Mouse (Mus musculus): Measurements from ENCODE around the gene Ksr1. TPM values are rescaled to one million over a fixed set of nuclear protein-coding genes. Genes with fewer than 3 reads are reported as not detected.

Ksr1 gene
- polyA plus RNA-seq, 1 experiment: 4.6 TPM

DNA sequence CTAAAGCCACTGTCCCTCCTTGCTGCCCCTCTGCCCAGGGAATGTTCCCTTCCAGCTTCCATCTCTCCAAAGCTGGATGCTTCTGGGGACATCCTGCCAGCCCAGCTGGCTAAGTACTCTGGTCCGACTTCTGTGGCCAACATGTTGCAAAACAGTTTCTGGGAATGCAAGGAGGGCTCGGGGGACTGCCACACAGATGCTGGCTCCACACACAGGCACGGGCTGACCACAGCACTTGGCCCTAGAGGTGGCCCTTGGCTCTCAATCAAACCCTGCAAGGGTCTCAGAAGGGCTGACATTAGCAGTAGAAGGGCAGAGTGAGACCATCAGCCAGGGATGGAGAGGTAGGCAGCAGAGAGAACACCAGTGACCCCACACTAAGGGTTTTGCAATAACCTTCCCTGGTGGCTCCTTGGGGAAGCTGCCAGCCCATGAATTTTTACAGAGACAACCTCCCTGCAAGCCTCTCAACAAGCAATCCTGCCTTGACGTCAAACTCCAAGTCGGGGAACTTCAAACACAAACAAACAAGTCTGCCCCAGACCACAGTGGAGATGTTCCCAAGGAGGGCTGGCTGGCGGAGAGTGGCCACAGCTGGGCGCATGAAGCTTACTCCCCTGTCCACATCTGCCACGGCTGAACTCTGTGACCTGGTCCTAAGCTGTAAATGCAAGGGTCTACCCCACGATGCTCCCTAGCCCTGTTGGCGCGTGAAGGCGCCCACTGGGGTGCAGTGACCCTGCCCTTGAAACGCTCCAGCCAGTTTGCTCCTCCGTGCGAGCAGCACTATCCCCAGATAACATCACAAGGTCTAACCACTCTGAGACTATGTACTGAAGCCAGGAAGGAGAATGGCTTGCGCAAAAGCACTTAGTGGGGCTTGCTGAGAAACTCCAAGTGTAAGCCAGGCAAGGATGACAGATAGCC is 65.0 kb downstream of the Ksr1 start:
- H3K27ac ChIP-seq (replicated peaks; ENCODE audit: low read depth, low read length): peak overlapping the region; percentile 57

DNA sequence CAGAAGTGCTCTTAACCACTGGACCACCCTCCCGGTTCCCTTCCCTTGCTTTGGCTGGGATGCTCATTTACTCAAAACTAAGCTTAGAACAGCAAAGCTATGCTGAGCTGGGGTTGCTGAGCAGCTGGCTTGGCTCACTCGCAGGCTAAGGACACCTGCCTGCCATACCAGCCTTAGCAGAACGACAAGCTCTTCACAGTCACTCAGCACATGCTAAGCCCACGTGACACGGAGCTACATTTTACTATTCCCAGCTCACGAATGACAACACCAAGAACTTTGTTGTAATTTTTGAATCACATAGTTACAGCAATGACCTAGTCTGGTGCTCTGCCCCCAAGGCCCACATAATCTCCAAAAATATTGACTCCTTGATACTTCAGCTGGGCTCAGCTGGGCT is 66.1 kb downstream of the Ksr1 start:
- Histone ChIP-seq H3K4me3 (ENCODE audit: insufficient read depth, low read depth, low read length) (no peak overlapping the region), H3K27ac (replicated peaks; ENCODE audit: low read depth, low read length) (no peak overlapping the region), H3K4me1 (ENCODE audit: control insufficient read depth, insufficient read depth, insufficient read length, low read length) (peaks cover 35% of the 10 kb centered on the region)

More for the DNA sequence above, 65.0 kb downstream of the Ksr1 start:
- Histone ChIP-seq H3K4me3 (ENCODE audit: insufficient read depth, low read depth, low read length) (no peak overlapping the region), H3K4me1 (ENCODE audit: control insufficient read depth, insufficient read depth, insufficient read length, low read length) (peaks cover 30% of the 10 kb centered on the region)

- Histone ChIP-seq H3K4me3 (ENCODE audit: insufficient read depth, low read depth, low read length) (no peak overlapping the region), H3K4me1 (ENCODE audit: control insufficient read depth, insufficient read depth, insufficient read length, low read length) (peaks cover 28% of the 10 kb centered on the region), H3K27ac (replicated peaks; ENCODE audit: low read depth, low read length) (no peak overlapping the region)
Measured at GRCm38 (mm10) chr11:79076484-79076883, 69.7 kb downstream of the Ksr1 start.

GRCm38 (mm10) chr11:79075044-79075443 is 71.2 kb downstream of the Ksr1 start:
- peaks cover 35% of the 10 kb centered on the region for H3K4me1 ChIP-seq (ENCODE audit: control insufficient read depth, insufficient read depth, insufficient read length, low read length)
- H3K27ac ChIP-seq (replicated peaks; ENCODE audit: low read depth, low read length): no peak overlapping the region
- no peak overlapping the region for H3K4me3 ChIP-seq (ENCODE audit: insufficient read depth, low read depth, low read length)

DNA sequence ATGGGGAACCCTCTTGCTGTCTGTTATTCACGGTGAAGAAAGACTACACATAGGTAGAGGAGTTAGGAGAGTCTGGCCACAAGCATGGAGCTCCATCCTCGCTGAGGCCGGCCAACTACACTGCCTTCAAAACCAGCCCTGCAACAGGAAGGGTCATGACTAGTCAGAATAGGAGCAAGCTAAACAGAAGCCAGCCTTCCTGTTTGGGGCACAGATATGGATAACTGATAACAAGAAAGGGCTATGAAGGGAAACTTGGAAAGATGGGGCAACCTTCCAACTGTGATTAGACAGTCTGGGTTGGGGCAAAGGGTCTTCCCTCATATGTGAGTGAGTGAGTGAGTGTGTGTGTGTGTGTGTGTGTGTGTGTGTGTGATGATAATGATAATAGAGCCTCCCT is 71.6 kb downstream of the Ksr1 start:
- H3K27ac ChIP-seq (replicated peaks; ENCODE audit: low read depth, low read length): no peak overlapping the region
- H3K4me3 ChIP-seq (ENCODE audit: insufficient read depth, low read depth, low read length): no peak overlapping the region
- peaks cover 37% of the 10 kb centered on the region for H3K4me1 ChIP-seq (ENCODE audit: control insufficient read depth, insufficient read depth, insufficient read length, low read length)

DNA sequence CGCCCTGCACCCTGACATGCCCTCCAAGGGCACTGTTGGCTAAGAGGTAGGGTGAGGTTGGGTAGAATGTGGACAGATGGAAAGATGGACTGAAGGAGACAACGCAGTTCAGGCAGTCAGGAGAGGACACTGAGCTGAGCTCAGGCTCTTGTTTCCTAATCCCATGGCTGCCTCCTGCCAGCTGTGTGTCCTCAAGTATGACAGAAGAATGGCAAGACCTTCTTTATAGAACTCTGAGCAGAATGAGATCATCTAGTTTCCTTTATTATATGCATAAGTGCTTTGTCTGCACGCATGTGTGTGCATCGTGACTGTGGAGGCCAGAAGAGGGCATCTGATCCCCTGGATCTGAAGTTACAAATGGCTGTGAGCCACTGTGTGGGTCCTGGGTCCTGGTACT is 72.6 kb downstream of the Ksr1 start:
- H3K27ac ChIP-seq (replicated peaks; ENCODE audit: low read depth, low read length): no peak overlapping the region
- no peak overlapping the region for H3K4me3 ChIP-seq (ENCODE audit: insufficient read depth, low read depth, low read length)
- H3K4me1 ChIP-seq (ENCODE audit: control insufficient read depth, insufficient read depth, insufficient read length, low read length): peaks cover 37% of the 10 kb centered on the region

GRCm38 (mm10) chr11:79072108-79072507 is 74.1 kb downstream of the Ksr1 start:
- H3K27ac ChIP-seq (replicated peaks; ENCODE audit: low read depth, low read length): peak overlapping the region; percentile 80
- H3K4me1 ChIP-seq (ENCODE audit: control insufficient read depth, insufficient read depth, insufficient read length, low read length): peaks cover 37% of the 10 kb centered on the region
- H3K4me3 ChIP-seq (ENCODE audit: insufficient read depth, low read depth, low read length): no peak overlapping the region

GRCm38 (mm10) chr11:79071082-79071972 is 74.9 kb downstream of the Ksr1 start:
- Histone ChIP-seq H3K4me1 (ENCODE audit: control insufficient read depth, insufficient read depth, insufficient read length, low read length) (peaks cover 39% of the 10 kb centered on the region), H3K27ac (replicated peaks; ENCODE audit: low read depth, low read length) (peak overlapping the region; percentile 80), H3K4me3 (ENCODE audit: insufficient read depth, low read depth, low read length) (no peak overlapping the region)

GRCm38 (mm10) chr11:79069453-79070153 is 76.6 kb downstream of the Ksr1 start:
- Histone ChIP-seq H3K27ac (replicated peaks; ENCODE audit: low read depth, low read length) (no peak overlapping the region), H3K4me3 (ENCODE audit: insufficient read depth, low read depth, low read length) (no peak overlapping the region), H3K4me1 (ENCODE audit: control insufficient read depth, insufficient read depth, insufficient read length, low read length) (peaks cover 48% of the 10 kb centered on the region)

- H3K4me1 ChIP-seq (ENCODE audit: control insufficient read depth, insufficient read depth, insufficient read length, low read length): peaks cover 42% of the 10 kb centered on the region
- no peak overlapping the region for H3K4me3 ChIP-seq (ENCODE audit: insufficient read depth, low read depth, low read length)
- no peak overlapping the region for H3K27ac ChIP-seq (replicated peaks; ENCODE audit: low read depth, low read length)
Measured at GRCm38 (mm10) chr11:79067172-79067571, 79.0 kb downstream of the Ksr1 start.

DNA sequence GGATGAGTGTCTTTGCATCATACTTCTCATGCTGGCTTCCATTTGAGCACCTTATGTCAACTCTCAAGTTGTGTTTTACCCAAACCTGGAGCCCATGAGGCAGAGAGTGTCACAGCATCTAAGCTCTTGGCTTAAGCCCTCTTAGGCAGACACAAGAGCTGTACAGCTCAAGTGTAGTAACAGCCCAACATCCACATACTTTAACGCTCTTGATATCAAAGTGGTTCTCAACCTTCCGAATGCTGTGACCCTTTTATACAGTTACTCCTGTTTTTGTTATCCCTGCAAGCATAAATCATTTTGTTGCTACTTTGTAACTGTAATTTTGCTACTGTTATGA is 80.0 kb downstream of the Ksr1 start:
- Histone ChIP-seq H3K4me3 (ENCODE audit: insufficient read depth, low read depth, low read length) (no peak overlapping the region), H3K4me1 (ENCODE audit: control insufficient read depth, insufficient read depth, insufficient read length, low read length) (peaks cover 32% of the 10 kb centered on the region), H3K27ac (replicated peaks; ENCODE audit: low read depth, low read length) (peak overlapping the region; percentile 73)

DNA sequence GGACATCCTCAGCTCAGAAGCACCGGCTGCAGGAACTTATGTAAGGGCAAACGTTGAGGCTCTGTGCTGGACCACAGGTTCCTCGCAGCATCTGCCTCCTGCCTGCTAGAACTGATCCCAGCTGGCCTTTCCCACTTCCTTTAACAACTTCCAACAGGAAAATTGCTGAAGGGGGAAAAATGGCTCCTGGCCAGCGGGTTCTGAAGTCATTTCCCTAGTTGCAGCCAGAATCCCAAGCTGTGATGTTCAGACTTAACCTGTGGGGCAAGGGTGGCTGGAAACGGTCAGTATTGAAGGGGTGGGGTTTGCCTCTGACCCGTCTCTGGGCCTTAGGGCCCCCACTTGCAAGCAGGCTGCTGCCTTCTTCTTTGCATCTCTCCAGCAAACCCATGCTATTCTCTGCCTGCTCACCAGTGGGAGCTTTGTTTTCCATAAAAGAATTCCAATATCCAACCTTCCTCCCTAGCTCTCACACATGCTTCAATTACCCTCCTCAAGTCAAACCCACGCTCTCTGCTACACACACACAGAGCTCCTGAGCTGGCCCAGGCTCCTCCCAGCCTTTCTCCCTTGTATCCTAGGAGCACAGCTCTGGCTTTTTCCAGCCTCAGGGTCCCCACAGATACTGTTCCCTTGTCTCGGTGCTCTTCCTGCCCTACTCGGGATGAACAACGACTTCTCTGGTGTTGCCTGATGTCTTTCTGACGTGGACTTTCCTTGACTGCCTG is 80.6 kb downstream of the Ksr1 start:
- peaks cover 28% of the 10 kb centered on the region for H3K4me1 ChIP-seq (ENCODE audit: control insufficient read depth, insufficient read depth, insufficient read length, low read length)
- H3K27ac ChIP-seq (replicated peaks; ENCODE audit: low read depth, low read length): peak overlapping the region; percentile 82
- no peak overlapping the region for H3K4me3 ChIP-seq (ENCODE audit: insufficient read depth, low read depth, low read length)

GRCm38 (mm10) chr11:79064311-79064710 is 81.9 kb downstream of the Ksr1 start:
- Histone ChIP-seq H3K4me3 (ENCODE audit: insufficient read depth, low read depth, low read length) (no peak overlapping the region), H3K27ac (replicated peaks; ENCODE audit: low read depth, low read length) (no peak overlapping the region), H3K4me1 (ENCODE audit: control insufficient read depth, insufficient read depth, insufficient read length, low read length) (peaks cover 21% of the 10 kb centered on the region)

- no peak overlapping the region for H3K27ac ChIP-seq (replicated peaks; ENCODE audit: low read depth, low read length)
- peaks cover 21% of the 10 kb centered on the region for H3K4me1 ChIP-seq (ENCODE audit: control insufficient read depth, insufficient read depth, insufficient read length, low read length)
- no peak overlapping the region for H3K4me3 ChIP-seq (ENCODE audit: insufficient read depth, low read depth, low read length)
Measured at GRCm38 (mm10) chr11:79063616-79064015, 82.6 kb downstream of the Ksr1 start.

Measured in brown adipose tissue, adult 24 weeks (tissue).